Mouse (Mus musculus) hindbrain, postnatal 0 days (tissue): ENCODE results near the gene Trappc10. TPM values are rescaled to one million over a fixed set of nuclear protein-coding genes. Genes with fewer than 3 reads are reported as not detected.

Experiments used
- ATAC-seq: fragments of 200-750 bp; cut with Nextera tagmentation; 2 replicates; pipeline ENCODE4 v1.8.0; 2017; ENCODE audit warnings: mild to moderate bottlenecking, moderate TSS enrichment, moderate library complexity
- DNase-seq: peaks from one replicate; pipeline ENCODE4 v3.0.0-alpha.2; 2015; ENCODE audit warnings: low spot score
- H3K27ac ChIP-seq: fragments of 300-500 bp; sonication (generic); 2 replicates; pipeline ENCODE4 v1.5.1; 2014; ENCODE audit warnings: mild to moderate bottlenecking
- H3K27me3 ChIP-seq: fragments of 300-500 bp; sonication (generic); 2 replicates; pipeline ENCODE4 v1.6.1; 2014; ENCODE audit warnings: low read length, mixed read lengths; ENCODE audit not compliant: insufficient read depth
- H3K36me3 ChIP-seq: fragments of 300-500 bp; sonication (generic); 2 replicates; pipeline ENCODE4 v1.6.1; 2014; ENCODE audit warnings: low read length, mixed read lengths; ENCODE audit not compliant: insufficient read depth
- H3K4me1 ChIP-seq: fragments of 300-500 bp; sonication (generic); 2 replicates; pipeline ENCODE4 v1.6.1; 2014; ENCODE audit warnings: antibody characterized with exemption, low read length, mixed read lengths; ENCODE audit not compliant: insufficient read depth
- H3K4me2 ChIP-seq: fragments of 300-500 bp; sonication (generic); 2 replicates; pipeline ENCODE4 v1.6.1; 2014; ENCODE audit warnings: low read depth, mild to moderate bottlenecking, low read length, moderate library complexity, mixed read lengths
- H3K4me3 ChIP-seq: fragments of 300-500 bp; sonication (generic); 2 replicates; pipeline ENCODE4 v1.5.1; 2014; ENCODE audit warnings: low read length
- H3K9ac ChIP-seq: fragments of 300-500 bp; sonication (generic); replicated peaks from 2 replicates; pipeline ENCODE4 v1.6.1; 2014; ENCODE audit warnings: mild to moderate bottlenecking, low read length, moderate library complexity, mixed read lengths
- H3K9me3 ChIP-seq: fragments of 300-500 bp; sonication (generic); 2 replicates; pipeline ENCODE4 v1.6.1; 2016; ENCODE audit warnings: low read length, mixed read lengths
- CTCF ChIP-seq: IDR thresholded peaks from 2 replicates; pipeline ENCODE4 v1.5.1; 2016; ENCODE audit warnings: antibody characterized with exemption, control low read depth, low read depth
- WGBS: fragments of 180-500 bp; shearing (Covaris S2); extraction: QIAGEN DNeasy Blood & Tissue Kit; methylation state at CpG from one replicate; pipeline ENCODE4 v1.1.7; 2014; 5-methylcytosine and 5-hydroxymethylcytosine counted together
- polyA plus RNA-seq: library from polyadenylated mRNA; unstranded; fragments of >200 nt; fragmentation: Nextera tagmentation; extraction: Ambion mirVana; gene quantifications from 2 replicates; pipeline ENCODE4 v1.2.1, GENCODE M21; 2015
- total RNA-seq: library from RNA; depleted of rRNA; stranded (reverse); fragments of >200 nt; gene quantifications from 2 replicates; pipeline ENCODE4 v1.2.3, GENCODE M21; 2014

The Trappc10 gene
- total and polyA plus RNA-seq, 2 experiments from 2014 or later, result 40.3 to 96.9 TPM

DNA sequence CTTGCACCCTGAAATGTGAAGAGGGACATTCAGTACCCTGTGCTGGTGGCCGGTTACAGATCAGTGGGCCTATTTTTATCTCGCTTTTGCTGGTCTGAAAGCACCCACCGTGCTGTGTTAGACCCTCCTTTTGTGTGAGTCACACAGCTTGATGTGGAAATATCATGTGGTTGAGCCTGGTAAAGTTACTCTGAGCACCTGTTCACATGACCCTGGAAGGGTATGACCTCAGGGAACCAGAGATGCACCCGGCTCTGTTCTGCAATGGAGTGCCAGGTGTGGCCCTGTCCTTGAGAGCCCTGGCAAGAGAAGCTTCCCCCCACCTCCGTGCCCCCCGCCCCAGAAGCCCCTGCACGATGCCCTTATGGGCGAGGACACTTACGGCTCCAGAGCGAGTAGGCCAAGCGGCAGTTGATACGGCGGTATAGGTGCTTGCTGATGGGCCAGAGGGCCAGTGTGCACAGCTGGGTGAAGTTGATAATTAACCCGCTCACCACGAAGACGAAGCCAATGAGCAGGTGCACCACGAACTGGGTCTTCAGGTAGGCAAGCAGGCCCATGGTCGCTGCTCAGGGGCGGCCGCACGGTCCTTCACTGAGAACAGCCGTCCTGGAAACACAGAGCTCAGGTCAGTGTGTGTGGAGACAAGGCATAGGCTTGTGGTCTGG, 43.2 kb upstream of the Trappc10 start:
- no peak for TF ChIP-seq CTCF
- Histone ChIP-seq H3K9me3 (no peaks in the 10 kb centered on the region), H3K4me2 (no peak overlapping the region), H3K27me3 (no peaks in the 10 kb centered on the region), H3K9ac (no peak overlapping the region), H3K27ac (no peak overlapping the region), H3K36me3 (peaks cover 42% of the 10 kb centered on the region), H3K4me3 (no peak overlapping the region), H3K4me1 (no peaks in the 10 kb centered on the region)
- DNase-seq (no peak), ATAC-seq (no peak)
- WGBS, result 96% methylated on average over 22 of the region's 22 CpGs

DNA sequence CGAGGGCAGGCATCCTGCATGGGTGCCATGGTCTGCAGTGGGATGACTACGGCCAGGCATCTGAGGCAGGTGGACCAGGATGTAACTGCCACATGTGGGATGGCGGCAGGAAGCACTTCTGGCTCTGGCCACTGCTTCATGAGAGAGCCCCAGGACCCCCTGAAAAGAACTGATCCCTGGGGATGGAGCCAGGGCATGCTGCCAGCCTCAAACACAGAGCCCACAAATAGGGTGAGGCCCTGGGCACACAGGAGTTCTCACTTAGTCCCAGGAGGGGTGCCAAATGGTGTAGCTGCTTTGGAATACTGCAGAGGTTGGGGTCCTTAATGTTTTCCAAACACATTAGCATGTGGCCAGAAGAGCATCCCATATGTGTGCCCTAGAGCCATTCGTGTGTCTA, 41.5 kb upstream of the Trappc10 start:
- peaks cover 57% of the 10 kb centered on the region for H3K36me3 ChIP-seq
- ATAC-seq, result no peak
- no peak overlapping the region for H3K27ac ChIP-seq
- DNase-seq, result peak; percentile 18
- TF ChIP-seq CTCF, result no peak
- no peak overlapping the region for H3K4me3 ChIP-seq
- H3K4me1 ChIP-seq, result no peaks in the 10 kb centered on the region
- no peaks in the 10 kb centered on the region for H3K27me3 ChIP-seq
- no peaks in the 10 kb centered on the region for H3K9me3 ChIP-seq
- H3K4me2 ChIP-seq, result no peak overlapping the region
- WGBS, result 76% methylated on average over 4 of the region's 4 CpGs
- H3K9ac ChIP-seq, result no peak overlapping the region

DNA sequence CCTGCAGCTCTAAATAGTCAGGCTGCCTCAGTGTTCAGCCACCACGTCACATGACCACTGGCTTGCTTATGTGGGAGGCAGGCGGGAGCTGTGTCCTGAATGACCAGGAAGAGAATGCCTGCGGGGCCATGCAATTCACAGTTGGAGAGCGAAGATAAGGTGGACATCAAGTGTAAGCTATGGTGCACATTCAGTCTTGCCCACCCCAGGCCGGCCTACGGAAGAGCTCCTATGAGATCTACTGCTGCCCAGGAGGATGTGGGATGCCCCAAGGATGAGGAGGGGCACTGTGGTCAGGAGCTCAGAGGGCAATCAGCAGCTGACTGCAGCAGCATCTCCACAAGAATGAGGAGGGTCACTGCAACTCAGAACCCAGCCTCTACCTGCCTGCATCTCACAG, 41.0 kb upstream of the Trappc10 start:
- peaks cover 63% of the 10 kb centered on the region for H3K36me3 ChIP-seq
- no peaks in the 10 kb centered on the region for H3K4me1 ChIP-seq
- WGBS, result 85% methylated on average over 6 of the region's 6 CpGs
- ATAC-seq (no peak), DNase-seq (no peak)
- H3K4me3 ChIP-seq, result no peak overlapping the region
- no peak for TF ChIP-seq CTCF
- no peak overlapping the region for H3K4me2 ChIP-seq
- no peak overlapping the region for H3K9ac ChIP-seq
- H3K27ac ChIP-seq, result no peak overlapping the region
- H3K27me3 ChIP-seq, result no peaks in the 10 kb centered on the region
- no peaks in the 10 kb centered on the region for H3K9me3 ChIP-seq

DNA sequence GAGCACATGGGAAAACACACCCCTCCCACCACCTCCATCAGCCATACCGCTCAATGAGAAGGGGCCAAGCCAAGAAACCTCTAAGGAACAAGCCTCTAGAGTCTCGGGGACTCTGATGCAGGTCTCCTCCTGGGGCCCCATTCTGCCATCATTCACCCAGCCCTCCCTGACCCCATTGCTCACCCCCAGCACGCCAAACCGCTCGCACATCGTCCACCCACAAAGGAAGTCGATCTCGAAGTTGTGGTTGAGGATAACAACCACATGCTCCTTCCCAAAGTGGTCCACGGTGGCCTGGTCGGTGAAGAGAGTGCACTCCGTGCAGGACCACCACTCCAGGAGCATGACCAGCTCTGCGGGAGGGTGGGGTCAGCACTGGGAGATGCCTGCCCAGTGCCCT, 40.4 kb upstream of the Trappc10 start:
- DNase-seq (no peak), ATAC-seq (no peak)
- 88% methylated on average over 12 of the region's 12 CpGs for WGBS
- H3K27ac ChIP-seq, result no peak overlapping the region
- no peak overlapping the region for H3K4me3 ChIP-seq
- no peaks in the 10 kb centered on the region for H3K9me3 ChIP-seq
- no peaks in the 10 kb centered on the region for H3K4me1 ChIP-seq
- no peaks in the 10 kb centered on the region for H3K27me3 ChIP-seq
- TF ChIP-seq CTCF, result no peak
- H3K4me2 ChIP-seq, result no peak overlapping the region
- H3K9ac ChIP-seq, result no peak overlapping the region
- H3K36me3 ChIP-seq, result peaks cover 66% of the 10 kb centered on the region

DNA sequence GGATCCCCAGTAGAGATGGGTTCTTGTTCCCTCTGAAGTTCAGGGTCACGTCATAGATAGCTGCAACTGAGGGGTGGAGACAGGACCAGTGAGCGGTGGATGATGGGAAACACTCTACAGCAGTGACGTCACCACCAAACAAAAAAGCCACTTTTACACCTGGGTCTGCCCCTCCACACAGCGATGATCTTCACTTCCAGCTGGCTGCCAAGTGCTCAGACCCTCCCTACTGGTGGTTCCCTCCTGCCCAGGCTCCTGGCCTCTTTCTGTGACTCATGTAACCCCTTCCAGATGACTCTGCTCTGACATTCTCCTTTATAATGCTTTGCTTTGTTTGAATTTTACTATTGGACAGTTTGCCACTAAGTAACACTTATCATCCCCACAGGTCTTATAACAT, 38.0 kb upstream of the Trappc10 start:
- Histone ChIP-seq H3K36me3 (peaks cover 72% of the 10 kb centered on the region), H3K27me3 (no peaks in the 10 kb centered on the region), H3K4me2 (no peak overlapping the region), H3K9me3 (no peaks in the 10 kb centered on the region), H3K9ac (no peak overlapping the region), H3K4me1 (no peaks in the 10 kb centered on the region), H3K4me3 (no peak overlapping the region), H3K27ac (no peak overlapping the region)
- TF ChIP-seq CTCF, result no peak
- no peak for DNase-seq
- WGBS, result 91% methylated on average over 4 of the region's 4 CpGs
- ATAC-seq, result no peak

DNA sequence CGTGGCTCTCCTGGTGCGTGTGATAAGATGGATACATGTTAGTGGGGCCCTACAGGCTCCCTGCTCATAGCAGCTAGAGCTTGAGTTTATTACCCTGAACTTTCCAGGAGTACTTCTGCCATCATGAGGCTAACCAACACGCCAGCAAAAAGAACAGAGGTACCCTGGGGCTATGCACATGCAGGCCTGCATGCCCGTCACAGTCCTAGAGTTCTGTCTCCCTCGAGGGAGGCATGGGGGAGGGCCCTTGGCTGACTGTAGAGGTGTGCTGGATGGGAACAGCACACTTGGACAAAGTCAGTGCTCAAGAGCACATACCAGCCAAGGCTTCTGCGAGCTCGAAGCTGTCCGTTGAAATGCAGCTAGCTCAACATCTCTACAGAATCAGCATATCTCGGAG, 36.0 kb upstream of the Trappc10 start:
- 87% methylated on average over 9 of the region's 9 CpGs for WGBS
- H3K36me3 ChIP-seq, result peaks cover 70% of the 10 kb centered on the region
- no peaks in the 10 kb centered on the region for H3K4me1 ChIP-seq
- no peak for TF ChIP-seq CTCF
- ATAC-seq (no peak), DNase-seq (no peak)
- H3K9me3 ChIP-seq, result no peaks in the 10 kb centered on the region
- no peak overlapping the region for H3K27ac ChIP-seq
- no peaks in the 10 kb centered on the region for H3K27me3 ChIP-seq
- H3K4me2 ChIP-seq, result no peak overlapping the region
- no peak overlapping the region for H3K4me3 ChIP-seq
- no peak overlapping the region for H3K9ac ChIP-seq

DNA sequence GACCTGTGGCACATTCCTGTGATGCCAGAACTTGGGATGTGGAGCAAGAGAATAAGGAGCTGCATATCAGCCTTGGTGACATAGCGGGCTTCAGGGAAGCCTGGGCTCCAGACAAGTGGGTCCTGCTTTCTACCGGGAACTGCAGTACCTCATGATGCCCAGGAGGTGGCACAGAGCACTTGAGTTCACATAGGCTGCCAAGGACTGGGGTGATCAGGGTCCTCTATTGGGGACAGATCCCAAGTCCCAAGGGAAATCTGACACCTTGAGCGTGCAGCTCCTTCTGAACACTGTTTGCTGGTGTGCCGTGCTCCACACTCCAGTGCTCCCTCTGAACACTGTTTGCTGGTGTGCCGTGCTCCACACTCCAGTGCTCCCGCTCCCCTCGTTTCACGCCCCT, 34.8 kb upstream of the Trappc10 start:
- WGBS, result 47% methylated on average over 8 of the region's 8 CpGs
- peak; percentile 95 for TF ChIP-seq CTCF

More for the DNA sequence above, 34.8 kb upstream of the Trappc10 start:
- no peak overlapping the region for H3K4me3 ChIP-seq
- no peak overlapping the region for H3K4me2 ChIP-seq
- H3K27me3 ChIP-seq, result no peaks in the 10 kb centered on the region
- H3K9ac ChIP-seq, result no peak overlapping the region
- H3K9me3 ChIP-seq, result no peaks in the 10 kb centered on the region
- peak; percentile 82 for ATAC-seq
- no peaks in the 10 kb centered on the region for H3K4me1 ChIP-seq
- DNase-seq, result peak; percentile 88
- no peak overlapping the region for H3K27ac ChIP-seq
- peaks cover 73% of the 10 kb centered on the region for H3K36me3 ChIP-seq
